Mouse (Mus musculus) megakaryocyte, embryonic 14.5 days (primary cell): ENCODE measurements around the gene Gucy2d. TPM values are rescaled to one million over a fixed set of nuclear protein-coding genes. Genes with fewer than 3 reads are reported as not detected.

ENCODE experiments used
- H3K27me3 ChIP-seq: replicated peaks from 2 replicates; pipeline ENCODE3; 2012; ENCODE audit warnings: inconsistent platforms
- H3K36me3 ChIP-seq: replicated peaks from 2 replicates; pipeline ENCODE3; 2012; ENCODE audit warnings: low read length, inconsistent platforms, mixed read lengths
- H3K4me1 ChIP-seq: 2 replicates; pipeline ENCODE4 v1.6.1; 2012; ENCODE audit warnings: inconsistent platforms
- H3K4me3 ChIP-seq: replicated peaks from 2 replicates; pipeline ENCODE3; 2012; ENCODE audit warnings: moderate library complexity, mild to moderate bottlenecking, inconsistent platforms
- H3K9me3 ChIP-seq: 2 replicates; pipeline ENCODE4 v1.6.1; 2012; ENCODE audit warnings: inconsistent platforms
- FLI1 ChIP-seq: IDR thresholded peaks from 2 replicates; pipeline ENCODE4 v1.6.1; 2012; ENCODE audit warnings: low read length, inconsistent platforms, mixed read lengths
- GATA1 ChIP-seq: IDR thresholded peaks from 3 replicates; pipeline ENCODE4 v1.6.1; 2012; ENCODE audit warnings: mixed read lengths, low read length, inconsistent platforms, borderline replicate concordance
- polyA plus RNA-seq: library from polyadenylated mRNA; stranded (reverse); fragments of >175 nt; gene quantifications from 2 replicates; pipeline ENCODE4 v1.2.3, GENCODE M21; 2012; ENCODE audit warnings: low replicate concordance; ENCODE audit not compliant: insufficient read depth

Gene Gucy2d
- polyA plus RNA-seq, 1 experiment: not detected

- Histone ChIP-seq H3K9me3 (no peaks in the 10 kb centered on the region), H3K36me3 (peaks cover 37% of the 10 kb centered on the region)
- TF ChIP-seq FLI1 (no peak), GATA1 (no peak)
Measured at GRCm38 (mm10) chr7:98488398-98489130, 48.3 kb downstream of the Gucy2d start.

GRCm38 (mm10) chr7:98489131-98489530 is 48.9 kb downstream of the Gucy2d start, which contains the start of gene Lrrc32:
Gene Lrrc32, plus strand, starts transcription at chr7:98489283.
- Histone ChIP-seq H3K36me3 (peaks cover 42% of the 10 kb centered on the region), H3K27me3 (peaks cover 31% of the 10 kb centered on the region), H3K4me3 (peak within 1 kb of the TSS; percentile 95), H3K4me1 (peaks cover 97% of the 10 kb centered on the region), H3K9me3 (no peaks in the 10 kb centered on the region)
- TF ChIP-seq GATA1 (no peak), FLI1 (no peak)

More at GRCm38 (mm10) chr7:98488398-98489130, 48.3 kb downstream of the Gucy2d start:
- Histone ChIP-seq H3K4me3 (peak overlapping the region; percentile 95), H3K27me3 (peaks cover 31% of the 10 kb centered on the region), H3K4me1 (peaks cover 97% of the 10 kb centered on the region)

- Histone ChIP-seq H3K9me3 (no peaks in the 10 kb centered on the region), H3K27me3 (peaks cover 34% of the 10 kb centered on the region), H3K4me3 (peak overlapping the region; percentile 95), H3K4me1 (peaks cover 97% of the 10 kb centered on the region), H3K36me3 (peaks cover 48% of the 10 kb centered on the region)
- no peak for TF ChIP-seq FLI1
- TF ChIP-seq GATA1: no peak
Measured at GRCm38 (mm10) chr7:98489623-98490084, 49.4 kb downstream of the Gucy2d start.

GRCm38 (mm10) chr7:98490328-98490727 is 50.1 kb downstream of the Gucy2d start:
- Histone ChIP-seq H3K4me3 (peak overlapping the region; percentile 95), H3K36me3 (peaks cover 54% of the 10 kb centered on the region), H3K27me3 (peaks cover 33% of the 10 kb centered on the region), H3K9me3 (no peaks in the 10 kb centered on the region), H3K4me1 (peaks cover 97% of the 10 kb centered on the region)
- TF ChIP-seq GATA1 (no peak), FLI1 (no peak)

- Histone ChIP-seq H3K27me3 (peaks cover 38% of the 10 kb centered on the region), H3K4me1 (peaks cover 97% of the 10 kb centered on the region), H3K36me3 (peaks cover 60% of the 10 kb centered on the region), H3K4me3 (peak overlapping the region; percentile 95), H3K9me3 (no peaks in the 10 kb centered on the region)
- TF ChIP-seq GATA1: no peak
- TF ChIP-seq FLI1: no peak
Measured at GRCm38 (mm10) chr7:98490911-98491310, 50.7 kb downstream of the Gucy2d start.

- peaks cover 97% of the 10 kb centered on the region for H3K4me1 ChIP-seq
- H3K9me3 ChIP-seq: no peaks in the 10 kb centered on the region
- peaks cover 37% of the 10 kb centered on the region for H3K27me3 ChIP-seq
- peaks cover 65% of the 10 kb centered on the region for H3K36me3 ChIP-seq
- TF ChIP-seq GATA1: no peak
- TF ChIP-seq FLI1: no peak
- peak overlapping the region; percentile 95 for H3K4me3 ChIP-seq
Measured at GRCm38 (mm10) chr7:98491451-98492200, 51.4 kb downstream of the Gucy2d start.

- no peak for TF ChIP-seq FLI1
- no peak for TF ChIP-seq GATA1
- H3K4me1 ChIP-seq: peaks cover 96% of the 10 kb centered on the region
- H3K4me3 ChIP-seq: peak overlapping the region; percentile 95
- H3K27me3 ChIP-seq: peaks cover 36% of the 10 kb centered on the region
- H3K36me3 ChIP-seq: peaks cover 69% of the 10 kb centered on the region
- H3K9me3 ChIP-seq: no peaks in the 10 kb centered on the region
Measured at GRCm38 (mm10) chr7:98492331-98492730, 52.1 kb downstream of the Gucy2d start.

- H3K27me3 ChIP-seq: peaks cover 33% of the 10 kb centered on the region
- no peak for TF ChIP-seq GATA1
- TF ChIP-seq FLI1: no peak
- H3K9me3 ChIP-seq: no peaks in the 10 kb centered on the region
- peaks cover 76% of the 10 kb centered on the region for H3K36me3 ChIP-seq
- peaks cover 96% of the 10 kb centered on the region for H3K4me1 ChIP-seq
- peak overlapping the region; percentile 95 for H3K4me3 ChIP-seq
Measured at GRCm38 (mm10) chr7:98493307-98493706, 53.1 kb downstream of the Gucy2d start.

GRCm38 (mm10) chr7:98493901-98494480 is 53.8 kb downstream of the Gucy2d start:
- Histone ChIP-seq H3K4me3 (peak overlapping the region; percentile 95), H3K36me3 (peaks cover 83% of the 10 kb centered on the region), H3K27me3 (peaks cover 35% of the 10 kb centered on the region), H3K4me1 (peaks cover 96% of the 10 kb centered on the region), H3K9me3 (no peaks in the 10 kb centered on the region)
- no peak for TF ChIP-seq FLI1
- TF ChIP-seq GATA1: no peak

- no peak overlapping the region for H3K4me3 ChIP-seq
- no peaks in the 10 kb centered on the region for H3K9me3 ChIP-seq
- TF ChIP-seq GATA1 (no peak), FLI1 (no peak)
- peaks cover 42% of the 10 kb centered on the region for H3K27me3 ChIP-seq
- H3K4me1 ChIP-seq: peaks cover 98% of the 10 kb centered on the region
- peaks cover 96% of the 10 kb centered on the region for H3K36me3 ChIP-seq
Measured at GRCm38 (mm10) chr7:98495591-98495990, 55.4 kb downstream of the Gucy2d start.
